Mouse (Mus musculus): Measurements from ENCODE around the gene Olfr1347. TPM values are rescaled to one million over a fixed set of nuclear protein-coding genes. Genes with fewer than 3 reads are reported as not detected.
"Not testable (repeated sequence)": the region's sequence is repeated elsewhere in the genome, so short reads cannot be mapped to it uniquely, and the experiment has no call there.

The Olfr1347 gene
- total RNA-seq (2022): not detected

DNA sequence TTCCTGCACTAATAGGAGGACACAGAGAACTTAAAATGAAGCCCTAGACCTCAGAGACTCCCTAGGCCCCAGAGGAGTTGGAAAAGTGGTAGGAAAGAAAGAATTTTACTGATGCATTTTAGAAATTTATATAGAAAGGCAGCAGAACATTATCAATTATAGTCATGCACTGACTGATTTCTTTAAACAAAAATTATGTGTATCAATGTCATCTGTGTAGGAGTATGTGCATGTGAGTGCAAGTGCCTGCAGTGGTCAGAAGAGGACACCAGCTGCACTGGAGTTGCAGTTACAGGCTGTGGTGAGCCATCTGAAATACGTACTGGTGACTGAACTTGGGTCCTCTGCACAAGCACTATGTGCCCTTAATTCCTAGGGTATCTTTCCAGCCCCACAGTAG lies at the start of gene Olfr1347:
Olfr1347 (minus strand) TSS at position 101 of the 400 bp plus-strand sequence.
- no peak for DNase-seq (ENCODE audit: low spot score in 2 of 2)

DNA sequence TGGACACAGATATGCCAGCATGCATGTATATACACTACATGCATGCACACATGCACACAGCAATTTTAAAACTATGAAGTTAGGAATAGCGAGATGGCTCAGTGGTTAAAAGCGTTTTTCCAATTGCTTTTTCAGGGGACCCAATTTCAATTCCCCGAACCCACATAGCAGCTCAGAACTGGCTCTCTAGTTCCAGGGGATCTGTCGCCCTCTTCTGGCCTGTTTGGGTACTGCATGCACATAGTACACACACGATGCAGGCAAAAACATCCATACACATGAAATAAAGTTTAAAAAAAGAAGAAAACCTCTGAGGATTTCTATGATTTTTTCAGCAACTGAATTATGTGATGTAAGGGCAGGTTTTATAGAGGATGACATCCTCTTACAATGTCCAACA lies 26.6 kb upstream of the Olfr1347 start:
- no peak for DNase-seq (ENCODE audit: low spot score in 2 of 2)

DNA sequence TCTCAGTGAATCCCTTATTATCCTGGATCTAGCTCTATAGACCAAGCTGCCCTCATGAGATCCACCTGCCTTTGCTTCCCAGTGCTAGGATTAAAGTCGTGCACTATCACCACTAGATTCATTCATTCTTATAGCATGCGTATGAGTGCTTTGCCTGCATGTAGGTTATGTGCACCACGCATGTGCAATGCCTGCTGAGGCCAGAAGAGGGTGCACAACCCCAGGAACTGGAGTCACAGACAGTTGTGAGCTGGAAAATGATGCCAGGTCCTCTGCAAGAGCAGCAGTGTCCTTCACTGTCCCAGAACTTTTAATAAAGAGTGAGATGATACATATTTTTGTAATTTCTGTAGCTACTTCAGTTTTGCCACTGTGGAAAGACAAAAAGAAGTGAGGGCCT lies 25.4 kb upstream of the Olfr1347 start:
- no peak for DNase-seq (ENCODE audit: low spot score in 2 of 2)

DNA sequence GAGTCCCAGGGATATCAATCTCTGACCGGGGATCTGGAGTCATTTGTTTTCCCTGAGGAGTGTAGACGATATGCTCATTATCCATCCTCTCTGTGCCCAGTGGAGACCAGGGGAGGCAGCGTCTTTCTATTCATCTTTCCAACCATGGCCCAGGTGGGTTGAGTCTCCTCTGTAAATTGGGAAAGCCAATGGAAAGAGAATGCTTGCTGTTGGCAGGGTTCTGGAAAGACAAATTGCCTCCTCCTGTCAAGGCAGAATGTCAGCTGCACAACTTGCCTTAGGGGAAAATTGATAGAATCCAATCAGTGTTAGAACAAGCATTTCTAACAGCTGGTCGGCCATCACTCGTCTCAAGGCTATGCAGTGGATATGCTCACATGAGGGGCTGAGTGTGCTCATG lies 23.3 kb upstream of the Olfr1347 start, which contains the start of gene Olfr1349:
Olfr1349 (minus strand) TSS at position 101 of the 400 bp plus-strand sequence.
- DNase-seq (ENCODE audit: low spot score in 2 of 2): no peak

DNA sequence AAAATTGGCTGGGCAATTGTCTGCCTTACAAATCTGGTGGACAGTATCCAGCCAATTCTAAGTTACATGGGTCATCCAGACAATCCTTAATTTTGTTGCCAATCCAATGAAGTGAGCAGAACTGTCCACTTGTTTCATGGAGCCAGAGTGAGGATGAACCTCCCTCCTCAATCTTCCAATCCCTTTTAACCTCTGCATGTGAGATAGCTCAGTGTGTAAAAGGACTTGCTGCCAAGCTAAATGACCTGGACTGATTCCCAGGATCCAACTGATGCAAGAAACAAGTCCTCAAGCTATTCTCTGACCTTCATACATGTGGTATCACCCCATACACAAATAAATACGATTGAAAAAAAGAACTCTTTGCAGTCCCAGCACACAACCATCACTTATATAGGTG lies 22.1 kb upstream of the Olfr1347 start:
- no peak for DNase-seq (ENCODE audit: low spot score in 2 of 2)

DNA sequence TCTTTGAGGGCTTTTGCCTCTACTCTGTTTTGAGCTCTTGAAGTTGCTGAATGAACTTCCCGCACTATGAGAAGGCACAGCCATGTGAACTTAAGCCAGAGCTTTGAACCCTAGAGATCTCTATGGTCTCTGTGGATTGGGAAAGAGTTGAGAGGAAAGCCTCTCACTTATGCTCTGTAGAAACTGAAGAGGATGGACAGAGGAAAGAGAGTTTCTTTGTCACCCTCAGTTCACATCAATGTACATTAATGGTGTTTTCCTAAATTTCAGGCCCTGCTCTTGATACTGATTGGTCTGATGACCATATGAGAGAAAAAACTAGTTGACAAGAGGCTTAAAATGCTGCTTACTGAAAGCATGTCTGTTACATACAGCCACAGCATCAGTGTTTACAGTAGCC lies 9.1 kb upstream of the Olfr1347 start, which contains the start of gene Olfr1348:
Olfr1348 (minus strand) TSS at position 101 of the 400 bp plus-strand sequence.
- no peak for DNase-seq (ENCODE audit: low spot score in 2 of 2)

DNA sequence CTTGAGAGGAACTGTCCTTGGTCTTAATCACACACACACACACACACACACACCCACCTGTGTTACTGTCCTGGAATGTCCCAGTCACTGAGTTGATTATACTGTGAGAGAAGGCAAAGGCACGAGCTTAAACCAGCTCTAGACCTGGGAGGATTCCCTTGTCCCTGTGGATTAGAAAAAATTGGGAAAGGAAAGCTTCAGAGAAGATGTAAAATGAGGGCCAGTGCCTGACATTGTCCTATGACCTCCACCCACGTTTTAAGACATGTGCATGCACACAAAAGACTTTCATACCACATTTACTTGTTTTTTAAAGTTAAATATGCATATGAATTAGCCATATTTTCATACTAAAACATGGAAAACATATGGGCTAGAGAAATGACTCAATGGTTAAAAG lies 12.7 kb downstream of the Olfr1347 start, which contains the start of gene Olfr5:
Olfr5 (minus strand) TSS at position 101 of the 400 bp plus-strand sequence.
- no peak for DNase-seq (ENCODE audit: low spot score in 2 of 2)

DNA sequence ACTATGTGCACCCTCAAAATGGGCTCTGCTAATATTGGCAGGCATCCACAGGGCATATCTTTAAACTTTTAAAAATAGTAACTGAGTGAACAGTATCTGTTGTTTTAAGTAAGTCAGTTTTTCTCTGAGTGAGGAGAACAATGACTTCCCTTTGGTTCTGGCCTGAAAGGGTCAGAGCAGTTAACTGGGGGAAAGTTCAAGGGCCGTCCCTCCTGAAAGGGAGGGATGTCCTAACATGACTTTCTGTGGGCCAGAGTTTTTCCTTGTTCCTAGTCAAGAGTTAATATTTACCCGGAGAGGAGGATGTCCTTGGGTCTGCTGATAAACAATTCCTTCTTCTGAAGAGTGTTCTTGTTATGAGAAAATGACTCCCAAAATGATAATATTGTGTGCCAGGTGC lies 21.9 kb downstream of the Olfr1347 start:
- not testable (repeated sequence) for DNase-seq (ENCODE audit: low spot score in 2 of 2)

DNA sequence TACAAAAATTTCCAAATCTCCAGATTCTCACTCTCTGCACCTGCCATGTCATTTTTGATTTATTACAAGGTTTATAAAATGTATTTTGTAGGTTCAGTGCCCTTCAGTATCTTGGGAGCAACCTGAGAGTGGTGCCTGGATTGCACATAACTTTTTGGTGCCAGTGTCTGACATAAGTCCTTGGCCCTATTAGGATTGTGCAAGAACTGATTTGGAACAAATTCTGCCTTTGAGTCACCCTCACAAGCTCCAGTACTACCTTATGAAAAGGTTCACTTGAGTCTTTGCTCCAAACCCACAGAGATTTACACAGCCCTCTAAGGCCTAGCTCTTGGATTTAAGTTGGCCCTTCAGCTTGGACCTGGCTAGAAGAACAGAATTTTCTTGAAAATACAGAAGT lies 32.6 kb downstream of the Olfr1347 start, which contains the start of gene Olfr1346:
Olfr1346 (plus strand) TSS at position 151 of the 400 bp plus-strand sequence.
- DNase-seq (ENCODE audit: low spot score in 2 of 2): no peak

DNA sequence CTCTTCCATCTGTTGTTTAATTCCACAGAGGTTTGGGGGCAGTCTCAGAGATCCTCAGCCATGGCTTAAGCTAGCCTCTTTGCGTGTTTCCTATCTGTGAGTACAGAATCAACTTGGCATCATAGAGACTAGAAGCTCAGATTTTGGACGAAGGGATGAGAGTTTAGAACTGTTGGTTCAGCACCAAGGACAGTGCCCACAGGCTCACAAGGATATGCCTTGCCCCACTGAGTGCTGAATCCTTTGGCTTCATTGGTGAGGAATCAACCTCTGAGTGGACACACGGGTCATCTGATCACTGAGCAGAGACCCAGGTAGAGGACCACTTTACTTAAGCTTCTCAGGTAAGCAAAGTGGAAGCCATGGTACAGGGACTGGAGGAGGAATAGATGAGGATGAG lies 43.2 kb downstream of the Olfr1347 start:
- DNase-seq (ENCODE audit: low spot score in 2 of 2): no peak

DNA sequence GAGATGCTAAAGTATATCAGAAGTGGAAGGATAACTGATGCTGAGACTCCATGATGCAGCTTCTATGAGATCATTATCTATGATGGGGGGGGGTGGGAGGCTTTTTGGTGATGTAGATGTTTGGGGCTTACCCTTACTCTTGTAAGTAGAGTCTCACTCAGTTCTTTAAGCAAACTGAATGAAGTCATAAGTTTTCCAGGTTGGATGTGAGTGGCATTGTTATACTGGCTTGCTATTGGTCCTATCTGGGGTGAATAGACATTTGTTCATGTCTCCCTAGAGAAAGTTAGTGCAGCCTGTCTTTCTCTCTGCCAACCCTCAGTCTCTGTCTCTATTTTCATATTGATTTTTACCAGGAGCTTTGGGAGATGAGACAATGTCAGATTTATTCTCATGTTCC lies 43.7 kb downstream of the Olfr1347 start, which contains the start of gene Olfr1336:
Olfr1336 (plus strand) TSS at position 301 of the 400 bp plus-strand sequence.
- no peak for DNase-seq (ENCODE audit: low spot score in 2 of 2)

DNA sequence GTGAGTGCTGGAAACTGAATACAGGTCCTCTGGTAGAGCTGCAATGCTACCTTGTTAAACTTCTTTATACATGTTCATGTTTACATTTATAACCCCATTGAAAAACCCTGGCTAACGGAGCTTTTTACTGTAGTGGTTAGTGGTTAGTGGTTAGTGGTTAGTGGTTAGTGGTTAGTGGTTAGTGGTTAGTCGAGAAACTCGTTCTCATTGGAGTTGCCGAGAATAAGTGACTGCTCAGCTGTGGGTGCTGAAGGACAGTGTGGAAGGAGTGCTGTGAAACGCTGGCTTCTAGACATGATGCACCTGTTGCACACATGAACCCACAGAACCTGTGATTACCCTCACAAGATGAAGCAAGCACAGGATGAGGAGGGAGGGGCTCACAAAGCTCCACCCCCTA lies 51.8 kb downstream of the Olfr1347 start:
- DNase-seq (ENCODE audit: low spot score in 2 of 2): no peak

DNA sequence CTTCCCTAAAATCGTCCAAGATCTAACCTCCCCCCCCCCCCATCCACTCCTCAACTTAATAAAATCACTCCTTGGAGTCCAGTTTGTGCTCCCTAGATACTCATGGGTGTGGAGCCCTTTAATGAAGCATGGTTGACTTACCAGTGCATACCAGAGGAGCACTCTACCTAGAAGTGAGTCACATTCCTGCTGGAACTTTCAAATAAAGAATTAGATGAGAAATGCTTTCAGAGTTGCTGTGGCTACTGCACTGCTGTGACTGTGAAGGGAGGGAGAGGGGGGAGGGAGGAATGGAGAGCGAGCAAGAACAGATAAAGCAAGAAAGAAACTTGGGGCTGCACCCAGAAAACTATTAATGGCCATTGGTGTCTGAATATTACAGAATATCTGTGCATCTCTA lies 58.4 kb downstream of the Olfr1347 start:
- no peak for DNase-seq (ENCODE audit: low spot score in 2 of 2)

DNA sequence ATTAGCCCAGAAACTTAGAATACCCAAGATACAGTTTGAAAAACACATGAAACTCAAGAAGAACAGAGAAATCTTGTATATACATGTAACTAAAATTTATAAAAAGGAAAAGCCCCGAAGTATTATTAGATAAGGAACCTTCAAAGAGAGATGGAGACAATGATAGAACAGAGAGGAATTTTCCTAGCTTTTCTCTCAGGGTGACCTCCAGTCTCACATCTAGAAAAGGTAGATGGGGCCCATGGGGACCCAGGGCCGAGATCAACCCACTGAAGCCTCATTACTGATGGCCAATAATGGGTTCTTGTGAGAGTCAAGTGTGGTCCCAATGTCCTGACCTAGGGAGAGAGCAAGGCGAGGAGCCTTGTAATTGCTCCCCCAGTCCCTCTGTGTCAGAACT lies 61.2 kb downstream of the Olfr1347 start, which contains the start of gene Olfr1344:
Olfr1344 (plus strand) TSS at position 301 of the 400 bp plus-strand sequence.
- DNase-seq (ENCODE audit: low spot score in 2 of 2): no peak

Other genes with a start within 250 kb of the Olfr1347 start
- not detected for gene Epp13, start 247.0 kb downstream of the Olfr1347 start, total RNA-seq (2022)
- 1 to 10 TPM; 4.2 to 5.8 (median 4.8) TPM for gene Zfp667, start 213.2 kb downstream of the Olfr1347 start, total RNA-seq (2022)
- 1 to 10 TPM in 2 of 4 experiments, under 1 TPM in 2; 0.81 to 1.6 (median 1.1) TPM for gene Zfp583, start 168.5 kb downstream of the Olfr1347 start, total RNA-seq (2022)
- under 1 TPM; 0.24 to 0.54 (median 0.48) TPM for gene Gm3854, start 156.0 kb downstream of the Olfr1347 start, total RNA-seq (2022)
- 1 to 10 TPM; 2.7 to 4.7 (median 3.5) TPM for gene Zfp78, start 136.5 kb downstream of the Olfr1347 start, total RNA-seq (2022)
- gene Zfp28, start 116.5 kb downstream of the Olfr1347 start, total RNA-seq (2022): 1 to 10 TPM in 3 of 4 experiments, under 1 TPM in 1; 0.70 to 2.7 (median 1.1) TPM
- gene Smim17, start 101.0 kb downstream of the Olfr1347 start, total RNA-seq (2022): under 1 TPM in 3 of 4 experiments, not detected in 1; 0.11 to 0.85 (median 0.36) TPM
- gene Gm20715, start 89.5 kb downstream of the Olfr1347 start, total RNA-seq (2022): not detected
- gene Olfr1344, start 61.1 kb downstream of the Olfr1347 start, total RNA-seq (2022): not detected
- not detected for gene Olfr1336, start 43.6 kb downstream of the Olfr1347 start, total RNA-seq (2022)
- gene Olfr1346, start 32.7 kb downstream of the Olfr1347 start, total RNA-seq (2022): not detected
- gene Olfr5, start 12.8 kb downstream of the Olfr1347 start, total RNA-seq (2022): not detected
- gene Olfr1348, start 9.0 kb upstream of the Olfr1347 start, total RNA-seq (2022): not detected
- not detected for gene Olfr1349, start 23.2 kb upstream of the Olfr1347 start, total RNA-seq (2022)
- gene Olfr1350, start 65.1 kb upstream of the Olfr1347 start, total RNA-seq (2022): not detected
- 1 to 10 TPM; 2.2 to 2.8 (median 2.5) TPM for gene Zim1, start 196.7 kb upstream of the Olfr1347 start, total RNA-seq (2022)
- 1 to 10 TPM; 2.0 to 3.8 (median 2.5) TPM for gene Peg3, start 230.7 kb upstream of the Olfr1347 start, total RNA-seq (2022)
- not detected for gene Usp29, start 230.8 kb upstream of the Olfr1347 start, total RNA-seq (2022)